Mouse (Mus musculus) ES-E14 (cell line): ENCODE data around the gene Srgap2. TPM values are rescaled to one million over a fixed set of nuclear protein-coding genes. Genes with fewer than 3 reads are reported as not detected.

Experiments
- DNase-seq: peaks from one replicate; pipeline ENCODE4 v3.0.0-alpha.2; 2013; ENCODE audit warnings: low read depth, low spot score
- H3K27ac ChIP-seq: 2 replicates; pipeline ENCODE4 v1.5.1; 2012; ENCODE audit warnings: low read depth, mild to moderate bottlenecking, low read length, moderate library complexity, mixed read lengths; ENCODE audit not compliant: poor library complexity, insufficient read depth, severe bottlenecking
- H3K36me3 ChIP-seq: 2 replicates; pipeline ENCODE4 v1.6.1; 2012; ENCODE audit warnings: mild to moderate bottlenecking, low read length, moderate library complexity, mixed read lengths; ENCODE audit not compliant: control insufficient read depth, poor library complexity, insufficient read depth, severe bottlenecking
- H3K4me1 ChIP-seq, 2 experiments: fragments of 150-350 bp in 1 of 2; sonication (generic) in 1 of 2; 2 replicates each; pipeline ENCODE4 v1.6.1; 2012; ENCODE audit warnings: low read length in 2 of 2, mild to moderate bottlenecking in 1 of 2, mixed read lengths in 1 of 2; ENCODE audit not compliant: control insufficient read depth in 2 of 2, insufficient read depth in 2 of 2, poor library complexity in 1 of 2
- H3K4me3 ChIP-seq, 2 experiments: fragments of 150-350 bp in 1 of 2; sonication (generic) in 1 of 2; 2 replicates each; pipeline ENCODE4 v1.5.1; 2012; ENCODE audit warnings: low read length in 2 of 2, low read depth in 1 of 2, mild to moderate bottlenecking in 1 of 2, mixed read lengths in 1 of 2; ENCODE audit not compliant: insufficient read depth in 1 of 2, poor library complexity in 1 of 2, severe bottlenecking in 1 of 2
- H3K9ac ChIP-seq: 2 replicates; pipeline ENCODE4 v1.6.1; 2012; ENCODE audit warnings: low read depth, mild to moderate bottlenecking, low read length, mixed read lengths; ENCODE audit not compliant: poor library complexity, insufficient read depth, severe bottlenecking
- H3K9me3 ChIP-seq: fragments of 150-350 bp; sonication (generic); 2 replicates; pipeline ENCODE4 v1.6.1; 2012; ENCODE audit warnings: low read depth, mild to moderate bottlenecking, low read length; ENCODE audit not compliant: control insufficient read depth, insufficient read depth
- CHD2 ChIP-seq: IDR thresholded peaks from 2 replicates; pipeline ENCODE4 v1.6.1; 2014; ENCODE audit warnings: mild to moderate bottlenecking, low read depth, low read length, inconsistent platforms
- HCFC1 ChIP-seq: IDR thresholded peaks from 2 replicates; pipeline ENCODE4 v1.6.1; 2012; ENCODE audit warnings: low read length, inconsistent platforms, borderline replicate concordance; ENCODE audit not compliant: insufficient read depth
- MAFK ChIP-seq: IDR thresholded peaks from 2 replicates; pipeline ENCODE4 v1.6.1; 2014; ENCODE audit warnings: mild to moderate bottlenecking, low read depth, low read length, inconsistent platforms; ENCODE audit not compliant: insufficient read depth
- ZC3H11A ChIP-seq: IDR thresholded peaks from 2 replicates; pipeline ENCODE4 v1.6.1; 2012; ENCODE audit warnings: low read depth, mild to moderate bottlenecking, inconsistent platforms, low read length, borderline replicate concordance
- ZNF384 ChIP-seq: IDR thresholded peaks from 2 replicates; pipeline ENCODE4 v1.6.1; 2012; ENCODE audit warnings: low read depth, low read length, inconsistent platforms
- in situ Hi-C, 2 experiments: fragments of 600-800 bp; cut with MboI; formaldehyde crosslinking; loops; one replicate each; pipeline ENCODE4 v1.15.1; 2025; ENCODE audit warnings: low sequenced_read_pairs in 2 of 2, inconsistent platforms in 1 of 2; ENCODE audit not compliant: unreplicated experiment in 2 of 2
- total RNA-seq: library from RNA; depleted of rRNA; stranded (reverse); fragments of 300-350 nt; gene quantifications from 2 replicates; pipeline ENCODE4 v1.2.3, GENCODE M21; 2012

Srgap2 gene
- total RNA-seq, 1 experiment, result 26.4 TPM

DNA sequence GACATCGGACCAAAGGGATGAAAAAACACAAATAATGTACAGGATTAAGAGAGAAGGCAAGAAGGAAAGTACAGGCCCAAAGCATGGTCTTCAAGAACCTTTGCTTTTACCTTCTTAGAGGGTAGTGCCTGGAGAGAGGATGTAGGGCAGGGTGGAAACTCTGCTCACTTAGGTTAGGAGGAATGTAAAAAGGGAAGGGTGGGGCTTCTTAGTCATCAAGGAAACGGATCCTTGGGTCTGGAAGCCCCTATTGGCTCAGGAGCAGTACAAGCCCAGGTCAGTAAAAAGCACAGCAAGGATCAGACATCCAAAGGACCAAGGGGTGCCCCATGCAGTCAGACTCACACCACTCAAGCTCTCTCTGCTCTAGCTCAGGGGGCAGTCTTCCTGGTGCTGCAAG is 239.9 kb downstream of the Srgap2 start:
- H3K9ac ChIP-seq, result no peak overlapping the region
- H3K36me3 ChIP-seq, result peaks cover 7% of the 10 kb centered on the region; the same call in 1 of the 2 replicates
- in situ Hi-C loops, result loop anchor here in 1 of 2 experiments (25.0 kb wide), 1 partner anchor 275 kb away; no protein-coding TSS in a partner anchor
- no peak overlapping the region for H3K27ac ChIP-seq
- TF ChIP-seq ZNF384 (no peak), HCFC1 (no peak), MAFK (no peak), ZC3H11A (no peak), CHD2 (no peak)
- H3K4me3 ChIP-seq, result no peak overlapping the region
- no peaks in the 10 kb centered on the region for H3K9me3 ChIP-seq
- H3K4me1 ChIP-seq, result 0 out of 4 replicates have a peak, but pooled peaks cover 0 to 2% of the 10 kb centered on the region in 2 experiments
- no peak for DNase-seq

DNA sequence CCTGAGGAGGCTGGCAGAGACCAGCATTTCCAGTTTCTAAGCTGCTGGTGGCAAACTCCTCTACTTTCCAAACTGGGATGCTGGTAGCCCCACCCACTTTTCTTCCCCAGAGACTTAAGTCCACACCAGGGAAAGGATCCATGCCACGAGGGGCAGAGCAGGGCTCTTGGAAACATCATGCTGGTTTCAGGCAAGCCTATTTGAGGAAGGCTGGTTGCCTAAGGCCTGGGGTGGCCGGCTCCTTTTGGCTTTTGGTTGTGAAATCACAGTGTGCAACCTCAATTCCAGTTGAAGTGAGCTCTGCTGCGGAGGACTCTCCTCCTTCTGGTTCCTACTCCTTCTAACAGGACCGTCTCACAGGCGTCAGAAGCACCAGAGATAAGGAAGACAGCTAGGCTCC is 240.3 kb downstream of the Srgap2 start:
- H3K9ac ChIP-seq, result no peak overlapping the region
- 0 out of 4 replicates have a peak, but pooled peaks cover 0 to 2% of the 10 kb centered on the region in 2 experiments for H3K4me1 ChIP-seq
- H3K4me3 ChIP-seq, result no peak overlapping the region
- in situ Hi-C loops, result loop anchor here in 1 of 2 experiments (25.0 kb wide), 1 partner anchor 275 kb away; no protein-coding TSS in a partner anchor
- H3K36me3 ChIP-seq, result peaks cover 7% of the 10 kb centered on the region; the same call in 1 of the 2 replicates
- TF ChIP-seq HCFC1 (no peak), ZC3H11A (no peak), CHD2 (no peak), ZNF384 (no peak), MAFK (no peak)
- no peak overlapping the region for H3K27ac ChIP-seq
- no peaks in the 10 kb centered on the region for H3K9me3 ChIP-seq
- no peak for DNase-seq

DNA sequence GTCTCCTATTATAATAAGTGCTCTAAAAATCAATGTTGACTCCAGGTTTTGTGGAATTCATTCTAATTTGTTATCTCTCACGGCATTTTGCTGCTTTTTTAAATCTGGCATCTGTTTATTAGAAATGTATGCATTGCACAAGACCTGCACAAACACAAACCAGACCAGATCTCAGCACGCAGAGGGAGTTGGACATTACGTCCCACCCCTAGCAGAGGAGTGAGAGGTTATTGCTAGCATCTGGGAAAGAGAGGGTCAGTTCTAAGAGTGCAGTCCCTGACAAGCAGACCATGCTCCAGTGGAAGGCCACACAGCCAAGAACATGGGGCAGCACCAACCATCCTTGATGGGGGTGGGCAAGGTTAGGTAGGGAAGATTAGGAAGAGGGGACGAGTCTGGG is 242.5 kb downstream of the Srgap2 start:
- Histone ChIP-seq H3K27ac (no peak overlapping the region), H3K4me1 (peaks cover 0 to 5% of the 10 kb centered on the region in 2 experiments; a peak in 1 of 4 replicates), H3K9ac (no peak overlapping the region), H3K9me3 (no peaks in the 10 kb centered on the region), H3K4me3 (no peak overlapping the region), H3K36me3 (peaks cover 7% of the 10 kb centered on the region; the same call in 1 of the 2 replicates)
- in situ Hi-C loops, result loop anchor here in 1 of 2 experiments (25.0 kb wide), 1 partner anchor 278 kb away; no protein-coding TSS in a partner anchor
- DNase-seq, result no peak
- no peak for TF ChIP-seq HCFC1
- no peak for TF ChIP-seq ZNF384

DNA sequence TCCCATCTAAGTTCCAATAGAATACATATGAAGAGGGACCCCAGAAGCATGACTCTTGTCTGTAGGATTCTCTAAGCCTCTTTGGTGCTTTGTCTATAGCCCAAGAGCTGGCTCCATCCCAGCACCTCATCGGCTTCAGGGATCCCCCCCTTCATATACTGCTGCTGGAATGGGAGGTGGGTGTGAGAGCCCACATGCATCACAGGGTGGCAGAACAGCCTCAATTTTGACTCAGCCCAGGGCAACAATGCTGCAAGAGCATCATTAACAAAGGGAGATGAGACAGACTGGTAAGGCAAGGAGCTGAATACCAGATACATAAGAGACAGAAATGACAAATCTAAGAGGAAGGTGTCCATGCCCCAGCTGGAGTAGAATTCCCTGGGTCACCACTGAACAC is 243.0 kb downstream of the Srgap2 start:
- no peaks in the 10 kb centered on the region for H3K9me3 ChIP-seq
- H3K4me3 ChIP-seq, result no peak overlapping the region
- no peak for DNase-seq
- no peak overlapping the region for H3K27ac ChIP-seq
- H3K4me1 ChIP-seq, result peaks cover 0 to 5% of the 10 kb centered on the region in 2 experiments; a peak in 1 of 4 replicates
- H3K9ac ChIP-seq, result no peak overlapping the region
- peaks cover 3% of the 10 kb centered on the region; the same call in 1 of the 2 replicates for H3K36me3 ChIP-seq
- TF ChIP-seq MAFK, result no peak
- in situ Hi-C loops, result loop anchor here in 1 of 2 experiments (25.0 kb wide), 1 partner anchor 278 kb away; no protein-coding TSS in a partner anchor

DNA sequence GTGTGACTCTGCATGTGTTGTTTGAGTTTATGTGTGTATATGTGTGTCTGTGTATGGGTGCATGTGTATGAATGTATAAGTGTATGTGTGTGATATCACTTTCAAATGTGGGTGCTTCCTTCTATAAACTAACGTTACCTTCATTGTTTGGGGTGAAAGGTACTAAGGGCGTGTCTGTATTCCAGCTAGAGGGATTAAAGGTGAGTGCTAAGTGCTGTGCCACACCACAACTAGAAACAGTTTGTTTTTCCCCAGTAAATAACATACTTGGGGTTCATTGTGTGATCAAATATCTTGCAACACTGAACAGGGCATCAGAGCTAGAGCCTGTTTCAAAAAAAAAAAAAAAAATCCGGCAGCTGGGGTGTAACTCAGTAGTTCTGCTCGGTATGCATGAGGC is 245.4 kb downstream of the Srgap2 start:
- H3K9me3 ChIP-seq, result no peaks in the 10 kb centered on the region
- no peaks in the 10 kb centered on the region for H3K36me3 ChIP-seq
- TF ChIP-seq CHD2 (no peak), ZNF384 (no peak), ZC3H11A (no peak), MAFK (no peak), HCFC1 (no peak)
- DNase-seq, result no peak
- H3K27ac ChIP-seq, result no peak overlapping the region
- H3K4me1 ChIP-seq, result peaks cover 0 to 3% of the 10 kb centered on the region in 2 experiments; a peak in 1 of 4 replicates
- no peak overlapping the region for H3K9ac ChIP-seq
- H3K4me3 ChIP-seq, result no peak overlapping the region
- in situ Hi-C loops, result loop anchor here in 1 of 2 experiments (25.0 kb wide), 1 partner anchor 281 kb away; no protein-coding TSS in a partner anchor
